Mouse (Mus musculus) lung, postnatal 0 days (tissue): ENCODE measurements around the gene Scaf11. TPM values are rescaled to one million over a fixed set of nuclear protein-coding genes. Genes with fewer than 3 reads are reported as not detected.
"Not testable (repeated sequence)": the region's sequence is repeated elsewhere in the genome, so short reads cannot be mapped to it uniquely, and the experiment has no call there.

Source experiments
- ATAC-seq: fragments of 200-750 bp; cut with Nextera tagmentation; 2 replicates; pipeline ENCODE4 v1.8.0; 2017; ENCODE audit warnings: moderate library complexity
- DNase-seq: peaks from one replicate; pipeline ENCODE4 v3.0.0-alpha.2; 2016; ENCODE audit warnings: low spot score
- H3K27ac ChIP-seq: fragments of 300-500 bp; sonication (generic); 2 replicates; pipeline ENCODE4 v1.5.1; 2014; ENCODE audit warnings: antibody characterized with exemption, mild to moderate bottlenecking, low read length, mixed read lengths
- H3K27me3 ChIP-seq: fragments of 300-500 bp; sonication (generic); replicated peaks from 2 replicates; pipeline ENCODE4 v1.6.1; 2014; ENCODE audit warnings: low read length, mixed read lengths; ENCODE audit not compliant: insufficient read depth
- H3K36me3 ChIP-seq: fragments of 300-500 bp; sonication (generic); 2 replicates; pipeline ENCODE4 v1.6.1; 2014; ENCODE audit warnings: low read length, mixed read lengths; ENCODE audit not compliant: insufficient read depth
- H3K4me1 ChIP-seq: fragments of 300-500 bp; sonication (generic); 2 replicates; pipeline ENCODE4 v1.6.1; 2014; ENCODE audit warnings: antibody characterized with exemption, low read depth, low read length, mixed read lengths; ENCODE audit not compliant: insufficient read depth
- H3K4me2 ChIP-seq: fragments of 300-500 bp; sonication (generic); replicated peaks from 2 replicates; pipeline ENCODE4 v1.6.1; 2014; ENCODE audit warnings: low read depth, mild to moderate bottlenecking, low read length, moderate library complexity, mixed read lengths
- H3K4me3 ChIP-seq: fragments of 300-500 bp; sonication (generic); 2 replicates; pipeline ENCODE4 v1.5.1; 2014; ENCODE audit warnings: low read depth, low read length
- H3K9ac ChIP-seq: fragments of 300-500 bp; sonication (generic); replicated peaks from 2 replicates; pipeline ENCODE4 v1.6.1; 2014; ENCODE audit warnings: low read depth, mild to moderate bottlenecking
- H3K9me3 ChIP-seq: fragments of 300-500 bp; sonication (generic); 2 replicates; pipeline ENCODE4 v1.6.1; 2016; ENCODE audit warnings: low read length, mixed read lengths
- CTCF ChIP-seq: IDR thresholded peaks from 2 replicates; pipeline ENCODE4 v1.5.1; 2016; ENCODE audit warnings: antibody characterized with exemption, mild to moderate bottlenecking
- EP300 ChIP-seq: IDR thresholded peaks from 2 replicates; pipeline ENCODE4 v1.6.1; 2016; ENCODE audit warnings: antibody characterized with exemption, mild to moderate bottlenecking, control low read depth
- WGBS: fragments of 180-500 bp; shearing (Covaris S2); extraction: QIAGEN DNeasy Blood & Tissue Kit; methylation state at CpG from one replicate; pipeline ENCODE4 v1.1.7; 2014; 5-methylcytosine and 5-hydroxymethylcytosine counted together
- polyA plus RNA-seq: library from polyadenylated mRNA; unstranded; fragments of >200 nt; fragmentation: Nextera tagmentation; extraction: Ambion mirVana; gene quantifications from 2 replicates; pipeline ENCODE4 v1.2.1, GENCODE M21; 2015

The Scaf11 gene
- polyA plus RNA-seq, 1 experiment from 2014 or later = 59.9 TPM

GRCm38 (mm10) chr15:96448656-96449299, 11.9 kb downstream of the Scaf11 start:
- Histone ChIP-seq H3K27ac (no peak overlapping the region), H3K4me3 (no peak overlapping the region), H3K27me3 (no peaks in the 10 kb centered on the region), H3K36me3 (no peaks in the 10 kb centered on the region), H3K4me1 (no peaks in the 10 kb centered on the region), H3K4me2 (no peak overlapping the region), H3K9ac (no peak overlapping the region), H3K9me3 (no peaks in the 10 kb centered on the region)
- 88% methylated on average over 7 of the region's 7 CpGs for WGBS
- no peak for TF ChIP-seq EP300
- TF ChIP-seq CTCF = no peak
- ATAC-seq = no peak
- DNase-seq = no peak

GRCm38 (mm10) chr15:96446785-96447184, 13.9 kb downstream of the Scaf11 start:
- H3K36me3 ChIP-seq = no peaks in the 10 kb centered on the region
- 84% methylated on average over 10 of the region's 10 CpGs for WGBS
- no peaks in the 10 kb centered on the region for H3K4me1 ChIP-seq
- H3K4me2 ChIP-seq = no peak overlapping the region
- ATAC-seq (no peak), DNase-seq (no peak)
- no peaks in the 10 kb centered on the region for H3K9me3 ChIP-seq
- H3K27me3 ChIP-seq = no peaks in the 10 kb centered on the region
- H3K27ac ChIP-seq = no peak overlapping the region
- TF ChIP-seq CTCF (no peak), EP300 (no peak)
- H3K9ac ChIP-seq = no peak overlapping the region
- no peak overlapping the region for H3K4me3 ChIP-seq

GRCm38 (mm10) chr15:96441480-96441879, 19.2 kb downstream of the Scaf11 start:
- H3K4me1 ChIP-seq, H3K9me3 ChIP-seq, H3K27me3 ChIP-seq, H3K4me3 ChIP-seq, ATAC-seq, H3K4me2 ChIP-seq, DNase-seq, H3K9ac ChIP-seq, H3K27ac ChIP-seq, H3K36me3 ChIP-seq: not testable (repeated sequence)
- WGBS = 71% methylated on average over 3 of the region's 6 CpGs

- no peak for DNase-seq
- no peak overlapping the region for H3K4me3 ChIP-seq
- H3K9me3 ChIP-seq = no peaks in the 10 kb centered on the region
- peak; percentile 23; the same call in 1 of the 2 replicates for TF ChIP-seq CTCF
- TF ChIP-seq EP300 = no peak
- no peak overlapping the region for H3K9ac ChIP-seq
- H3K27me3 ChIP-seq = no peaks in the 10 kb centered on the region
- H3K36me3 ChIP-seq = peaks cover 13% of the 10 kb centered on the region; the same call in 1 of the 2 replicates
- H3K4me1 ChIP-seq = no peaks in the 10 kb centered on the region
- 98% methylated on average over 1 of the region's 1 CpGs for WGBS
- H3K4me2 ChIP-seq = no peak overlapping the region
- no peak overlapping the region for H3K27ac ChIP-seq
- no peak for ATAC-seq
These were observed 26.4 kb downstream of the Scaf11 start for GRCm38 (mm10) chr15:96434202-96434601.

GRCm38 (mm10) chr15:96419920-96420319, 40.7 kb downstream of the Scaf11 start:
- peaks cover 51% of the 10 kb centered on the region for H3K36me3 ChIP-seq
- H3K27ac ChIP-seq = no peak overlapping the region
- H3K4me2 ChIP-seq = no peak overlapping the region
- H3K4me3 ChIP-seq = no peak overlapping the region
- DNase-seq (no peak), ATAC-seq (no peak)
- H3K9ac ChIP-seq = no peak overlapping the region
- no peaks in the 10 kb centered on the region for H3K9me3 ChIP-seq
- TF ChIP-seq EP300 = no peak
- no peak for TF ChIP-seq CTCF
- no peaks in the 10 kb centered on the region for H3K27me3 ChIP-seq
- H3K4me1 ChIP-seq = no peaks in the 10 kb centered on the region
- WGBS = 92% methylated on average over 8 of the region's 8 CpGs

- Histone ChIP-seq H3K4me3 (no peak overlapping the region), H3K27me3 (no peaks in the 10 kb centered on the region), H3K36me3 (peaks cover 60% of the 10 kb centered on the region), H3K27ac (no peak overlapping the region), H3K9ac (no peak overlapping the region), H3K9me3 (no peaks in the 10 kb centered on the region), H3K4me1 (no peaks in the 10 kb centered on the region), H3K4me2 (no peak overlapping the region)
- TF ChIP-seq CTCF (no peak), EP300 (no peak)
- DNase-seq = no peak
- WGBS = 93% methylated on average over 12 of the region's 12 CpGs
- no peak for ATAC-seq
These were observed 42.5 kb downstream of the Scaf11 start for GRCm38 (mm10) chr15:96418161-96418560.

GRCm38 (mm10) chr15:96408717-96409121, 51.9 kb downstream of the Scaf11 start:
- WGBS = 87% methylated on average over 6 of the region's 6 CpGs

More at GRCm38 (mm10) chr15:96408717-96409121, 51.9 kb downstream of the Scaf11 start:
- Histone ChIP-seq H3K27me3 (no peaks in the 10 kb centered on the region), H3K4me3 (no peak overlapping the region), H3K9me3 (no peaks in the 10 kb centered on the region), H3K4me2 (no peak overlapping the region), H3K36me3 (peaks cover 15% of the 10 kb centered on the region), H3K4me1 (no peaks in the 10 kb centered on the region), H3K9ac (no peak overlapping the region), H3K27ac (no peak overlapping the region)
- TF ChIP-seq EP300 (no peak), CTCF (no peak)
- no peak for DNase-seq
- 0 out of 2 replicates have a peak, but pooled peaks have one; percentile 35 for ATAC-seq
